Mouse (Mus musculus) adrenal gland (tissue): ENCODE measurements around the gene Cped1.
"Not testable (repeated sequence)": the region's sequence is repeated elsewhere in the genome, so short reads cannot be mapped to it uniquely, and the experiment has no call there.

Experiments
- intact Hi-C: fragments of 180-260 bp; cut with DNase I; formaldehyde crosslinking; loops from one replicate; pipeline ENCODE4 v1.15.1; 2025

Gene Cped1

DNA sequence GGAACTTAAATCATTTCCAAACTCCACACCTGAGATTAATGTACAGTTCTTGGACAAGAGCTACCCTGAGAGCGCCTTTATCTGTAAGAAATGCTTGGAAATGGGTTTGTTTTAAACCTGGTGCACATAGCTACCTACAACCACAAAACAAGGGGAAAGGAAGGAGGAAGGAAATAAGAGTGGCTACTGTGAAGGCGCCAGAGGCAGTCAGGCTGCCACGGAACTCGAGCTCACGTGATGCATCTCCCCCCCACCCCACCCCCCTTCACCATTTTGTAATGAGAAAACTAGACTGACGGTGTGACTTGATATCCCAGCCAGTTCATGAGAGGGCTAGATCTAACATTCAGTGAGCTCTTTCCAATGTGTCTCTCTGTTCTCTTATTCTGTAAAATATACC is 228.9 kb downstream of the Cped1 start:
- intact Hi-C loops = no loop called here

GRCm38 (mm10) chr6:22216276-22216973 is 230.7 kb downstream of the Cped1 start:
- intact Hi-C loops = no loop called here

DNA sequence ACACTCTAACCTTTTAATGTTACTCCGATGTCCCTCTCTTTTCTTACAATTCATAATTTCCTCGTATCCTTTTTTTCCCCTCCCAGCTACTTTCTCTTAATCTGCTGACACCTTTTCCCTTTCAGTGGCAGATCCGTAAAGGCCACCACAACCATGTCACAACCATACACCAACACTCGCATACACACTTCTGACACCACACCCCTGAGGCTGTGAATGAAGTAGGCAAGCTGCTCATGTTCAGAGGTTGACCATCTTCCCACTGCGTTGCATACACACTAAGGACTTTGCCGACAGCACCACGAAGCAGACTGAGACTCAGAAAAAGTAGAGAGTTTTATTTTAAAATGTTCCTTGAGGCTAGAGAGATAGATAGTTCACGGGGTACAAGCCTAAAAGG is 235.4 kb downstream of the Cped1 start:
- intact Hi-C loops = no loop called here

- intact Hi-C loops = no loop called here
Observed at GRCm38 (mm10) chr6:22222087-22222486, 236.4 kb downstream of the Cped1 start.

DNA sequence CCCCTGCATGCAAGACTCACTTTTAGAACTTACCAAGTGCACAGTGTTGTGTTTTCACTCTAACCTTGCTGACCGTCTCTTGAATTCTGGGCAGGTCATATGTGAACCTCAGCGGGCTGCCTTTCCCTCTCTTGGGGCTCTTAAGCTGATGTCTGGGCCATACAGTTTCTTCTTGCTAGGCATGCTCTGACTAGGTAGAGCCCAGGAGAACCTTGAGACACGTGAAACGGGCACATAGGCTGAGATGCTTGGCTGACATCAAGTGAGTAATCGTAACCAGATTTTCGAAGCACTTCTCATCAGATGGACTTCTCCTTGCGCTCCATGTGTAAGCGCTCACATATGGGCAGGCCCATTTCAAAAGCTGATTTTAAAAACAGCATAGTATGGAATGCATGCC is 237.2 kb downstream of the Cped1 start:
- intact Hi-C loops = no loop called here

DNA sequence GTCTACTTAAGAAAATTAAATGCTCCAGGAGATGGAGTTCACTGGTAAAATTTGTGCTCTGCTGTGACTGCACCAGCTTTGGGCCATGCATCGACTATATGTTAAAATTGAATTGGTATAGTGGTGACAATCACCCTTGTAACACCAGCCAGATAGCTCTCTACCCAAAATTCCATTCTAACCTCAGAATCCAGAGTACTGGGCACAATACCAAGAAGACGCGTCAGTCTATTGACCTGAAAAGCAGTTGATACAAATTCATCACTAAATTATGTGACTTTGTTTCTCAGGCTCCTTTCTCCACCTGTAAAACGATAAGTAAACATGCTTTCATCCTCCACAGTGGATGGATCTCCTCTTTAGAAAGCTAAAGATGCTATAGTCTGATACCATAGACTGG is 238.6 kb downstream of the Cped1 start:
- intact Hi-C loops = no loop called here

GRCm38 (mm10) chr6:22231244-22231643 is 245.5 kb downstream of the Cped1 start:
- intact Hi-C loops = no loop called here

- intact Hi-C loops = no loop called here
Observed at GRCm38 (mm10) chr6:22233517-22233916, 247.8 kb downstream of the Cped1 start.

GRCm38 (mm10) chr6:22235133-22235532 is 249.4 kb downstream of the Cped1 start:
- intact Hi-C loops = no loop called here

GRCm38 (mm10) chr6:22243321-22243720 is 257.6 kb downstream of the Cped1 start:
- intact Hi-C loops = no loop called here

- intact Hi-C loops = no loop called here
Observed at GRCm38 (mm10) chr6:22246696-22247095, 261.0 kb downstream of the Cped1 start.

GRCm38 (mm10) chr6:22258784-22259183 is 273.1 kb downstream of the Cped1 start:
- intact Hi-C loops = no loop called here

DNA sequence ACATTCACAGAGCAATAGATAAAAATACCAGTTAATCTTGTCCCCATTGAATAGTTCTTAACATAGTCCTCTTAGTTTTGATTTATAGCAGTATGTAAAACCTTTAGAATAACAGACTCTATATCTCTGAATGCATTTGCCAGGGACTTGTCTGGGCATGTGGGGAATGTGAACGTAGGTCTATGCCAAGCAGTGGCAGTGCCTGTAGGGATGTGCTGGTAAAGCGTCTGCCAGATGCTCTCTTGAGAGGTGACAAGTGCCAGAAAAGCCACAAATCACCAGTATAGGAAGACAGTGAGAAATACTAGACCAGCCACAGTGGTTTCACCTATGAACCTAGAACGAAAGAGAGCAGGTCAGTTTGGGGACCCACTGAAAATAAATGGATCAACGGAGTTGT is 276.8 kb downstream of the Cped1 start:
- intact Hi-C loops = no loop called here

GRCm38 (mm10) chr6:22264094-22264493 is 278.4 kb downstream of the Cped1 start:
- intact Hi-C loops = not testable (repeated sequence)

- intact Hi-C loops = no loop called here
Observed at GRCm38 (mm10) chr6:22266018-22266417, 280.3 kb downstream of the Cped1 start.

DNA sequence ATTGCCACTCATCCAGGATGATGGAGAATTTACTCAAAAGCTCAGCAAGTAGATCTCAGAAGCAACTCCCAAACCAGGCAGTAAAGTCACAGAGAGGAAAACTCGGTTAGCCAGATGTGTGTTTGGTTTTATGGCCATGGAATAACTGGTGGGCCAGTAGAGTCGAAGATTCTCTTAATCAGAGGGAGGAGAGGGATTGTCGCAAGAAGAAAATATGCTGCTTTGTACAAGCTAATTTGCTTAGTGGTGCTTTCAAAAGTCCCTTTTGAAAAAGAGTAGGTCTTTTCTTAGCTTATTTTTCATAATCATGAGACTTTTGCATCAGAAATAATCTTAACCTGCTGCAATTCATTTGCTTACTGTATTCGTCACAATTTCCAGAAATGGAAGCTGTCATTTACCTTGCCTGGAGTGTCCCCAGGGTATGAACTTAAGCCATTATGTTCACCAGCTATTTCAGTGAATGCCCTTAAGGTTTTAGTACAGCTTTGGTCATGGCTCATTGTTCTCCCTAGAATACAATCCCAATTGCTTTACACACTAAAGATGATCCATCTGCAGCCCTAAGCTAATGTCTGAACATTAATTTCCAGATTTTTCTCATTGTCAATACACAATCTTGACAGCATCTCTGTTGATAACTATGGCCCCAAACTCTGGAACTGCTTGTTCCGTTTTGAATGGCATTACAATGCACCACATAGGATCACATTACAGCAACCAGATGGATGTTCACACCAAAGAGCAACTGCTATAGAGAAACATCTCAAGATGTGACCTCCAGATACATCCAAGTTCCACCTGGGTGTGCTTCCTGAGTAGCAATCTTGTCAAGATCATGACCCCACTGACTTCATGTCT is 282.3 kb downstream of the Cped1 start:
- intact Hi-C loops = no loop called here

- intact Hi-C loops = no loop called here
Observed at GRCm38 (mm10) chr6:22268677-22269076, 283.0 kb downstream of the Cped1 start.

- intact Hi-C loops = no loop called here
Observed at GRCm38 (mm10) chr6:22269840-22270521, 284.3 kb downstream of the Cped1 start.

DNA sequence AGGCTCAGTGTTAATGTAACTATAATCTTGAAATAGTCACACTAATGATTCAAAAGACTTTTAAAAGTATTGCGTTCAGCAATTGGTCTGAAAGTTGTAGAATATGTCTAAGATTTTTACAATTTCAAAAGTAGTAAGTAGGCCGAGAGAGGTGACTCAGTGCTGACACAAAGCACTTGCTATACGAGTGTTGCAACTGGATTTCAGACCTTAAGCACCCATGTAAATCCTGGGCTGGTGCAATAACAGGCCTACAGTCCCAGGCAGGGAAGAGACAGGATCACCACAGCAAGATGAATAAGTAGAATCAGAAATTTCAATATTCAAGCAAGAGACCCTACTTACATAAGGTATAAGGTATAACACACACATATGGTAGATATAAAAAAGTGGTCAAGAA is 292.2 kb downstream of the Cped1 start:
- intact Hi-C loops = no loop called here

- intact Hi-C loops = no loop called here
Observed at GRCm38 (mm10) chr6:22280217-22280861, 294.6 kb downstream of the Cped1 start.

- intact Hi-C loops = no loop called here
Observed at GRCm38 (mm10) chr6:22282405-22282804, 296.7 kb downstream of the Cped1 start.
